Mouse (Mus musculus) bone marrow, adult 2 months (tissue): ENCODE data around the gene Cdh20.

Experiments
- CTCF ChIP-seq: fragments of 200-500 bp; IDR thresholded peaks from 2 replicates; pipeline ENCODE4 v1.5.1; 2011; ENCODE audit warnings: low read length, control low read depth; ENCODE audit not compliant: control insufficient read depth, insufficient read depth
- POLR2A ChIP-seq: fragments of 200-500 bp; IDR thresholded peaks from 2 replicates; pipeline ENCODE4 v1.6.1; 2011; ENCODE audit warnings: low read depth, mild to moderate bottlenecking, control low read depth, low read length, borderline replicate concordance; ENCODE audit not compliant: control insufficient read depth

DNA sequence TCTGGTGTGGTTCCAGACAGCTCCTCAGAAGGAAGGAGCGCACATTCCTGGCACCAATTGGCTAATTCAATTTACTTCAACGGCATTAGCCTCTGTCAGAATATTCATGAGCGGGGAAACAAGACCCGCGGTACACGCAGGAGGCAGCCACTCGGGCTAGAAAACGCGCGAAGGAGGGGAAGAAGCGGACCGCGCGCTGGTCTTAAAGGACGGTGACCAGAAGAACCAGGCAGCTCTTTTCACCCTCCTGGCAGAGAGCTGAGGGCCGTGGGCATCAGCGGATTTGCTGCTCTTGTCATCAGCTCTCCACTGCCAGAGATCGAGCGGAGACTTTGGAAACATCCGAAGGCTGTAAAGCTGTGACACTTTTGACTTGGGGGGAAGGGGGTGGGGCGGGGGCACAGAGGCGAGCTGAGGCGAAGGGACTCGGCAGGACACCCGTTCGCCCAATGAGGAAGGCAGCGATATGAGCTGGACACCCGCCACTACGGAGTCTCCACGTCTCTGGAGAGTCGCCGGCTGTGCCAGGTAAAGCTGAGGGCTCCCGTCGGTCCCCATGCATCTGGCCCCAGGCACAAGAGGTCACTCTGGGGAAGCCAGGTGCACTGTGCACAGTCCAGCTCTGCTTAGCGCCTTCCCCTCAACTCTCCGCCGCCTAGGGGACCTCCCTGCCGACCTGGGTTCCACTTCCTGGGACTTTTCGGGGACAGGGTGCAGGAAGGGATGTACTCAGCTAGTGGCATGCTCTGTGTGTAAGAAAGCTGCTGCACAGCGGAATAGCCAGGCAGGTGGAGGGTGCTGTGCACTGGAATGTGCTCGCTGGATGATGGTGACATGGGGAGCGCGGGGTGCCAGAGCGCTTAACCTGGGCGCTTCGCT, at the start of gene Cdh20:
- TF ChIP-seq CTCF = no peak
- no peak for TF ChIP-seq POLR2A
